Mouse (Mus musculus) bone marrow, adult 2 months (tissue): Measurements from ENCODE around the gene Insig2. TPM values are rescaled to one million over a fixed set of nuclear protein-coding genes. Genes with fewer than 3 reads are reported as not detected.

Source experiments
- H3K27ac ChIP-seq: fragments of 200-500 bp; 2 replicates; pipeline ENCODE4 v1.5.1; 2012; ENCODE audit warnings: low read depth, mild to moderate bottlenecking, control low read depth, inconsistent platforms, low read length; ENCODE audit not compliant: control insufficient read depth, poor library complexity, insufficient read depth
- H3K4me1 ChIP-seq: fragments of 200-500 bp; 2 replicates; pipeline ENCODE4 v1.6.1; 2011; ENCODE audit warnings: low read length; ENCODE audit not compliant: control insufficient read depth, insufficient read depth
- H3K4me3 ChIP-seq: fragments of 200-500 bp; replicated peaks from 2 replicates; pipeline ENCODE3; 2011; ENCODE audit warnings: mild to moderate bottlenecking, low read depth, low read length, control low read depth; ENCODE audit not compliant: control insufficient read depth
- CTCF ChIP-seq: fragments of 200-500 bp; IDR thresholded peaks from 2 replicates; pipeline ENCODE4 v1.5.1; 2011; ENCODE audit warnings: low read length, control low read depth; ENCODE audit not compliant: control insufficient read depth, insufficient read depth
- POLR2A ChIP-seq: fragments of 200-500 bp; IDR thresholded peaks from 2 replicates; pipeline ENCODE4 v1.6.1; 2011; ENCODE audit warnings: low read depth, mild to moderate bottlenecking, control low read depth, low read length, borderline replicate concordance; ENCODE audit not compliant: control insufficient read depth
- WGBS: fragments of 180-500 bp; shearing (Covaris S2); methylation state at CpG from one replicate; pipeline ENCODE4 v1.1.7; 2018; 5-methylcytosine and 5-hydroxymethylcytosine counted together
- polyA plus RNA-seq: library from polyadenylated mRNA; stranded (reverse); fragments of >200 nt; gene quantifications from 2 replicates; pipeline ENCODE4 v1.2.4, GENCODE M21; 2011; ENCODE audit warnings: low replicate concordance; ENCODE audit not compliant: missing spikeins, insufficient read depth, insufficient read length

Insig2 gene
- polyA plus RNA-seq, 1 experiment = 7.4 TPM

- H3K4me3 ChIP-seq = no peak overlapping the region
- H3K27ac ChIP-seq = no peak overlapping the region
These were observed 1.8 kb downstream of the Insig2 start for GRCm38 (mm10) chr1:121330621-121331020.

GRCm38 (mm10) chr1:121329391-121329790 lies 3.0 kb downstream of the Insig2 start:
- Histone ChIP-seq H3K27ac (no peak overlapping the region), H3K4me1 (no peaks in the 10 kb centered on the region; the same call in 1 of the 2 replicates), H3K4me3 (no peak overlapping the region)
- TF ChIP-seq POLR2A (no peak), CTCF (no peak)
- WGBS = 62% methylated on average over 2 of the region's 2 CpGs

More at GRCm38 (mm10) chr1:121330621-121331020, 1.8 kb downstream of the Insig2 start:
- H3K4me1 ChIP-seq = no peaks in the 10 kb centered on the region; the same call in 1 of the 2 replicates
- no peak for TF ChIP-seq POLR2A
- TF ChIP-seq CTCF = no peak
- WGBS = 89% methylated on average over 2 of the region's 2 CpGs

- Histone ChIP-seq H3K4me3 (peak overlapping the region; percentile 87), H3K27ac (peak overlapping the region; percentile 95), H3K4me1 (no peaks in the 10 kb centered on the region; the same call in 1 of the 2 replicates)
- WGBS = 0% methylated on average over 7 of the region's 7 CpGs
- TF ChIP-seq POLR2A = no peak
- TF ChIP-seq CTCF = no peak
These were observed 4.2 kb downstream of the Insig2 start for GRCm38 (mm10) chr1:121328193-121328555.

- peak overlapping the region; percentile 87 for H3K4me3 ChIP-seq
- H3K27ac ChIP-seq = peak overlapping the region; percentile 95
- H3K4me1 ChIP-seq = no peaks in the 10 kb centered on the region; the same call in 1 of the 2 replicates
- TF ChIP-seq POLR2A (peak; percentile 92; the same call in 1 of the 2 replicates), CTCF (0 out of 2 replicates have a peak, but pooled peaks have one; percentile 12)
- under 1% methylated on average over 55 of the region's 55 CpGs for WGBS
These were observed 4.8 kb downstream of the Insig2 start for GRCm38 (mm10) chr1:121327344-121328192.

GRCm38 (mm10) chr1:121326591-121327343 lies 5.6 kb downstream of the Insig2 start:
- TF ChIP-seq CTCF (no peak), POLR2A (no peak)
- Histone ChIP-seq H3K27ac (no peak overlapping the region), H3K4me3 (peak overlapping the region; percentile 87), H3K4me1 (no peaks in the 10 kb centered on the region; the same call in 1 of the 2 replicates)
- WGBS = 13% methylated on average over 18 of the region's 18 CpGs

GRCm38 (mm10) chr1:121323501-121323900 lies 8.9 kb downstream of the Insig2 start:
- no peaks in the 10 kb centered on the region; the same call in 1 of the 2 replicates for H3K4me1 ChIP-seq
- 80% methylated on average over 4 of the region's 4 CpGs for WGBS
- no peak overlapping the region for H3K27ac ChIP-seq
- TF ChIP-seq CTCF = no peak
- no peak for TF ChIP-seq POLR2A
- H3K4me3 ChIP-seq = no peak overlapping the region

GRCm38 (mm10) chr1:121314766-121315428 lies 17.5 kb downstream of the Insig2 start:
- 10% methylated on average over 3 of the region's 3 CpGs for WGBS
- H3K27ac ChIP-seq = no peak overlapping the region
- no peak overlapping the region for H3K4me3 ChIP-seq
- peaks cover 3% of the 10 kb centered on the region; the same call in 1 of the 2 replicates for H3K4me1 ChIP-seq
- TF ChIP-seq CTCF = no peak
- TF ChIP-seq POLR2A = no peak

- TF ChIP-seq POLR2A = no peak
- TF ChIP-seq CTCF = no peak
- 88% methylated on average over 1 of the region's 1 CpGs for WGBS
- Histone ChIP-seq H3K27ac (no peak overlapping the region), H3K4me1 (peaks cover 3% of the 10 kb centered on the region; the same call in 1 of the 2 replicates), H3K4me3 (no peak overlapping the region)
These were observed 19.2 kb downstream of the Insig2 start for GRCm38 (mm10) chr1:121313181-121313580.
